Mouse (Mus musculus) forebrain, embryonic 16.5 days (tissue): ENCODE measurements around the gene Anp32e. TPM values are rescaled to one million over a fixed set of nuclear protein-coding genes. Genes with fewer than 3 reads are reported as not detected.

Experiments used
- ATAC-seq: fragments of 200-750 bp; cut with Nextera tagmentation; 2 replicates; pipeline ENCODE4 v1.8.0; 2017; ENCODE audit warnings: mild to moderate bottlenecking, moderate library complexity
- H3K27ac ChIP-seq: fragments of 300-500 bp; sonication (generic); 2 replicates; pipeline ENCODE4 v1.5.1; 2014; ENCODE audit warnings: low read length, control low read depth
- H3K27me3 ChIP-seq: fragments of 300-500 bp; sonication (generic); replicated peaks from 2 replicates; pipeline ENCODE4 v1.6.1; 2014; ENCODE audit warnings: low read length; ENCODE audit not compliant: control insufficient read depth, insufficient read depth
- H3K36me3 ChIP-seq: fragments of 300-500 bp; sonication (generic); 2 replicates; pipeline ENCODE4 v1.6.1; 2014; ENCODE audit not compliant: control insufficient read depth, insufficient read depth
- H3K4me1 ChIP-seq: fragments of 300-500 bp; sonication (generic); replicated peaks from 2 replicates; pipeline ENCODE4 v1.6.1; 2014; ENCODE audit warnings: low read length; ENCODE audit not compliant: control insufficient read depth, insufficient read depth
- H3K4me2 ChIP-seq: fragments of 300-500 bp; sonication (generic); 2 replicates; pipeline ENCODE4 v1.6.1; 2014; ENCODE audit warnings: mild to moderate bottlenecking, low read length, control low read depth
- H3K4me3 ChIP-seq: fragments of 300-500 bp; sonication (generic); replicated peaks from 2 replicates; pipeline ENCODE4 v1.5.1; 2014; ENCODE audit warnings: mild to moderate bottlenecking, low read length, control low read depth
- H3K9ac ChIP-seq: fragments of 300-500 bp; sonication (generic); replicated peaks from 2 replicates; pipeline ENCODE4 v1.6.1; 2014; ENCODE audit warnings: low read depth, low read length, control low read depth
- H3K9me3 ChIP-seq: fragments of 300-500 bp; sonication (generic); 2 replicates; pipeline ENCODE4 v1.6.1; 2016; ENCODE audit warnings: low read length; ENCODE audit not compliant: control insufficient read depth
- WGBS: fragments of 180-500 bp; shearing (Covaris S2); extraction: QIAGEN DNeasy Blood & Tissue Kit; methylation state at CpG from one replicate; pipeline ENCODE4 v1.1.7; 2014; 5-methylcytosine and 5-hydroxymethylcytosine counted together
- polyA plus RNA-seq: library from polyadenylated mRNA; unstranded; fragments of >200 nt; fragmentation: Nextera tagmentation; extraction: Ambion mirVana; gene quantifications from 2 replicates; pipeline ENCODE4 v1.2.1, GENCODE M21; 2015

The Anp32e gene
- polyA plus RNA-seq, 1 experiment from 2014 or later, result 185 TPM

GRCm38 (mm10) chr3:95932566-95932965 lies 3.5 kb downstream of the Anp32e start:
- Histone ChIP-seq H3K4me1 (peaks cover 13% of the 10 kb centered on the region), H3K4me3 (no peak overlapping the region), H3K27ac (no peak overlapping the region), H3K9me3 (no peaks in the 10 kb centered on the region), H3K27me3 (no peaks in the 10 kb centered on the region), H3K9ac (no peak overlapping the region), H3K4me2 (no peak overlapping the region), H3K36me3 (peaks cover 12% of the 10 kb centered on the region)
- no peak for ATAC-seq
- 92% methylated on average over 7 of the region's 7 CpGs for WGBS

GRCm38 (mm10) chr3:95933111-95933750 lies 4.2 kb downstream of the Anp32e start:
- no peak overlapping the region for H3K4me3 ChIP-seq
- H3K36me3 ChIP-seq, result peaks cover 18% of the 10 kb centered on the region
- no peak overlapping the region for H3K9ac ChIP-seq
- 94% methylated on average over 7 of the region's 7 CpGs for WGBS
- no peak overlapping the region for H3K27ac ChIP-seq
- no peaks in the 10 kb centered on the region for H3K27me3 ChIP-seq
- no peak overlapping the region for H3K4me2 ChIP-seq
- H3K4me1 ChIP-seq, result peaks cover 12% of the 10 kb centered on the region
- no peaks in the 10 kb centered on the region for H3K9me3 ChIP-seq
- no peak for ATAC-seq

- Histone ChIP-seq H3K4me1 (peaks cover 8% of the 10 kb centered on the region), H3K9ac (no peak overlapping the region), H3K27ac (no peak overlapping the region), H3K4me3 (no peak overlapping the region), H3K36me3 (peaks cover 26% of the 10 kb centered on the region), H3K9me3 (no peaks in the 10 kb centered on the region), H3K27me3 (no peaks in the 10 kb centered on the region), H3K4me2 (no peak overlapping the region)
- no peak for ATAC-seq
- WGBS, result 93% methylated on average over 1 of the region's 1 CpGs
These were observed 5.4 kb downstream of the Anp32e start for GRCm38 (mm10) chr3:95934448-95934847.

- no peak overlapping the region for H3K27ac ChIP-seq
These were observed 9.2 kb downstream of the Anp32e start for GRCm38 (mm10) chr3:95938217-95938616.

GRCm38 (mm10) chr3:95938835-95939234 lies 9.8 kb downstream of the Anp32e start:
- H3K9me3 ChIP-seq, result no peaks in the 10 kb centered on the region
- WGBS, result 93% methylated on average over 15 of the region's 15 CpGs
- H3K9ac ChIP-seq, result no peak overlapping the region
- H3K27me3 ChIP-seq, result no peaks in the 10 kb centered on the region
- no peak for ATAC-seq
- H3K4me3 ChIP-seq, result no peak overlapping the region
- no peak overlapping the region for H3K4me2 ChIP-seq
- H3K4me1 ChIP-seq, result no peaks in the 10 kb centered on the region
- no peak overlapping the region for H3K27ac ChIP-seq
- H3K36me3 ChIP-seq, result peaks cover 29% of the 10 kb centered on the region

More at GRCm38 (mm10) chr3:95938217-95938616, 9.2 kb downstream of the Anp32e start:
- H3K4me3 ChIP-seq, result no peak overlapping the region
- no peaks in the 10 kb centered on the region for H3K9me3 ChIP-seq
- ATAC-seq, result no peak
- H3K27me3 ChIP-seq, result no peaks in the 10 kb centered on the region
- no peak overlapping the region for H3K9ac ChIP-seq
- no peaks in the 10 kb centered on the region for H3K4me1 ChIP-seq
- 95% methylated on average over 8 of the region's 8 CpGs for WGBS
- peaks cover 29% of the 10 kb centered on the region for H3K36me3 ChIP-seq
- no peak overlapping the region for H3K4me2 ChIP-seq

GRCm38 (mm10) chr3:95942749-95943148 lies 13.7 kb downstream of the Anp32e start:
- 78% methylated on average over 6 of the region's 6 CpGs for WGBS
- Histone ChIP-seq H3K27ac (no peak overlapping the region), H3K9ac (no peak overlapping the region), H3K4me3 (no peak overlapping the region), H3K4me2 (no peak overlapping the region), H3K4me1 (no peaks in the 10 kb centered on the region), H3K27me3 (no peaks in the 10 kb centered on the region), H3K36me3 (peaks cover 15% of the 10 kb centered on the region), H3K9me3 (no peaks in the 10 kb centered on the region)
- ATAC-seq, result no peak

- Histone ChIP-seq H3K27me3 (no peaks in the 10 kb centered on the region), H3K4me3 (no peak overlapping the region), H3K9me3 (no peaks in the 10 kb centered on the region), H3K27ac (no peak overlapping the region), H3K36me3 (peaks cover 11% of the 10 kb centered on the region), H3K4me2 (no peak overlapping the region), H3K9ac (no peak overlapping the region), H3K4me1 (no peaks in the 10 kb centered on the region)
- no peak for ATAC-seq
- 94% methylated on average over 7 of the region's 7 CpGs for WGBS
These were observed 14.2 kb downstream of the Anp32e start for GRCm38 (mm10) chr3:95943226-95943625.

GRCm38 (mm10) chr3:95944742-95945141 lies 15.7 kb downstream of the Anp32e start:
- H3K4me2 ChIP-seq, result no peak overlapping the region
- ATAC-seq, result no peak
- no peak overlapping the region for H3K4me3 ChIP-seq
- H3K36me3 ChIP-seq, result peaks cover 3% of the 10 kb centered on the region
- H3K27me3 ChIP-seq, result no peaks in the 10 kb centered on the region
- H3K4me1 ChIP-seq, result no peaks in the 10 kb centered on the region
- H3K9ac ChIP-seq, result no peak overlapping the region
- H3K9me3 ChIP-seq, result no peaks in the 10 kb centered on the region
- H3K27ac ChIP-seq, result no peak overlapping the region
- 90% methylated on average over 8 of the region's 8 CpGs for WGBS

GRCm38 (mm10) chr3:95945731-95946240 lies 16.7 kb downstream of the Anp32e start:
- Histone ChIP-seq H3K9me3 (no peaks in the 10 kb centered on the region), H3K36me3 (no peaks in the 10 kb centered on the region; the same call in 1 of the 2 replicates), H3K9ac (no peak overlapping the region), H3K27ac (no peak overlapping the region), H3K4me1 (no peaks in the 10 kb centered on the region), H3K4me3 (no peak overlapping the region), H3K4me2 (no peak overlapping the region), H3K27me3 (no peaks in the 10 kb centered on the region)
- ATAC-seq, result no peak
- WGBS, result 70% methylated on average over 14 of the region's 14 CpGs
